Mouse (Mus musculus) fibroblast of lung, adult 2 months (primary cell): Measurements from ENCODE around the gene Dlgap5.
"Not testable (repeated sequence)": the region's sequence is repeated elsewhere in the genome, so short reads cannot be mapped to it uniquely, and the experiment has no call there.

ENCODE experiments used
- DNase-seq: peaks from one replicate; pipeline ENCODE4 v3.0.0-alpha.2; 2011; ENCODE audit warnings: low read depth

Gene Dlgap5

GRCm38 (mm10) chr14:47417775-47418665 lies at the start of gene Dlgap5:
Dlgap5 (minus strand) TSS chr14:47418407.
- DNase-seq = peak; percentile 83

GRCm38 (mm10) chr14:47465468-47466175 lies 47.4 kb upstream of the Dlgap5 start:
- DNase-seq = no peak

- DNase-seq = no peak
Measured at GRCm38 (mm10) chr14:47464426-47464825, 46.2 kb upstream of the Dlgap5 start.

GRCm38 (mm10) chr14:47462877-47463460 lies 44.8 kb upstream of the Dlgap5 start:
- no peak for DNase-seq

- DNase-seq = no peak
Measured at GRCm38 (mm10) chr14:47462453-47462852, 44.2 kb upstream of the Dlgap5 start.

- no peak for DNase-seq
Measured at GRCm38 (mm10) chr14:47461997-47462396, 43.8 kb upstream of the Dlgap5 start.

GRCm38 (mm10) chr14:47459556-47459955 lies 41.3 kb upstream of the Dlgap5 start:
- no peak for DNase-seq

GRCm38 (mm10) chr14:47450121-47450520 lies 31.9 kb upstream of the Dlgap5 start, which contains the start of gene Fbxo34:
Fbxo34 (plus strand) TSS chr14:47450421.
- not testable (repeated sequence) for DNase-seq

- no peak for DNase-seq
Measured at GRCm38 (mm10) chr14:47445331-47446095, 27.3 kb upstream of the Dlgap5 start.

GRCm38 (mm10) chr14:47444907-47445306 lies 26.7 kb upstream of the Dlgap5 start:
- no peak for DNase-seq

- DNase-seq = no peak
Measured at GRCm38 (mm10) chr14:47438947-47439346, 20.7 kb upstream of the Dlgap5 start.

- DNase-seq = no peak
Measured at GRCm38 (mm10) chr14:47432987-47433386, 14.8 kb upstream of the Dlgap5 start.

- no peak for DNase-seq
Measured at GRCm38 (mm10) chr14:47422466-47422865, 4.3 kb upstream of the Dlgap5 start.

GRCm38 (mm10) chr14:47421606-47422005 lies 3.4 kb upstream of the Dlgap5 start:
- DNase-seq = no peak

- DNase-seq = no peak
Measured at GRCm38 (mm10) chr14:47419723-47420276, 1.6 kb upstream of the Dlgap5 start.

- no peak for DNase-seq
Measured at GRCm38 (mm10) chr14:47419034-47419625, 923 bp upstream of the Dlgap5 start.

- no peak for DNase-seq
Measured at GRCm38 (mm10) chr14:47418666-47418991, 422 bp upstream of the Dlgap5 start.

- DNase-seq = no peak
Measured at GRCm38 (mm10) chr14:47417346-47417745, 861 bp downstream of the Dlgap5 start.

- DNase-seq = no peak
Measured at GRCm38 (mm10) chr14:47406000-47406399, 12.2 kb downstream of the Dlgap5 start.

GRCm38 (mm10) chr14:47402735-47403134 lies 15.5 kb downstream of the Dlgap5 start:
- DNase-seq = no peak

- no peak for DNase-seq
Measured at GRCm38 (mm10) chr14:47396165-47396652, 22.0 kb downstream of the Dlgap5 start.
